Mouse (Mus musculus): ENCODE measurements at regions not wholly inside any gene's neighbourhood (a gene's known extent, or its start where the extent isn't known, plus 50 kb on each side); places are given as distances from the start of the nearest gene placed in this dataset.

DNA sequence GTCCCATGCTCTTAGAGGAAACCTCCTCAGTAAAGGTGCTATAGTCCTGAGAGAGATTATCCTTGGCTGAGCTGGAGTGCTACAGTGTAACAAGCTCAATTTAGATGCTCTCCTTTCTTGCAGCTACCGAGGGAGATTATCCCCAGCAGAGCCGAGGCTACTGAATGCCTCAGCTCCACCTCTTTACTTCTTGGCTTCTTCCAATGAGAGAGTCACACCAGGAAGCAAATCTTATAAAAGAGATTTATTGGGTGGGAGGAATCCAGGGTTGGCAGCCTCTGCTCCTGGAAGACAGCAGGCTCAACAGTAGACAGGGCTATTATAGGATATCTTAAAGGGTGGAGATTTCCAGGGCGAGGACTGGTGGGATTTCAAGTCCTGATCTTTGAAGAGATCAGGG, 75.7 kb upstream of the Tnfaip3 start:
- TF ChIP-seq EP300 (IDR thresholded peaks at IDR 0.05; ENCODE audit: low read depth) (no peak), CTCF (IDR thresholded peaks at IDR 0.05; ENCODE audit: low read depth) (no peak)

All from liver, postnatal 0 days (tissue).